Mouse (Mus musculus): ENCODE results near the gene Eogt. TPM values are rescaled to one million over a fixed set of nuclear protein-coding genes. Genes with fewer than 3 reads are reported as not detected.

The Eogt gene
- 15.1 TPM for polyA plus RNA-seq (2014; fragmentation: Illumina TruSeq; extraction: RNeasy Lipid Tissue Mini Kit (QIAGEN cat#74804); ENCODE audit: insufficient read depth, low read depth, low replicate concordance)

GRCm38 (mm10) chr6:97148383-97149251 lies at the start of gene Eogt:
TSS of gene Eogt (minus strand) at chr6:97149182.

GRCm38 (mm10) chr6:97178491-97179366 lies 29.7 kb upstream of the Eogt start, which contains the start of gene Tmf1:
TSS of gene Tmf1 (minus strand) at chr6:97179122.

GRCm38 (mm10) chr6:97060074-97060681 lies 88.8 kb downstream of the Eogt start, which contains the start of gene Fam19a4:
TSS of gene Fam19a4 (minus strand) at chr6:97060413.

Other genes starting within 250 kb of the Eogt start
- not detected for gene Fam19a4, start 88.8 kb downstream of the Eogt start, polyA plus RNA-seq (2014; fragmentation: Illumina TruSeq; extraction: RNeasy Lipid Tissue Mini Kit (QIAGEN cat#74804); ENCODE audit: insufficient read depth, low read depth, low replicate concordance)
- 11.0 TPM for gene Tmf1, start 29.9 kb upstream of the Eogt start, polyA plus RNA-seq (2014; fragmentation: Illumina TruSeq; extraction: RNeasy Lipid Tissue Mini Kit (QIAGEN cat#74804); ENCODE audit: insufficient read depth, low read depth, low replicate concordance)
- gene Uba3, start 56.5 kb upstream of the Eogt start, polyA plus RNA-seq (2014; fragmentation: Illumina TruSeq; extraction: RNeasy Lipid Tissue Mini Kit (QIAGEN cat#74804); ENCODE audit: insufficient read depth, low read depth, low replicate concordance), result 30.8 TPM
- 116 TPM for gene Arl6ip5, start 61.5 kb upstream of the Eogt start, polyA plus RNA-seq (2014; fragmentation: Illumina TruSeq; extraction: RNeasy Lipid Tissue Mini Kit (QIAGEN cat#74804); ENCODE audit: insufficient read depth, low read depth, low replicate concordance)
- 0.56 TPM for gene Lmod3, start 103.6 kb upstream of the Eogt start, polyA plus RNA-seq (2014; fragmentation: Illumina TruSeq; extraction: RNeasy Lipid Tissue Mini Kit (QIAGEN cat#74804); ENCODE audit: insufficient read depth, low read depth, low replicate concordance)

All from lung, adult 10 weeks (tissue).